Mouse (Mus musculus) erythroid progenitor cell, adult 5-6 weeks (primary cell): ENCODE results near the gene Pgk1. TPM values are rescaled to one million over a fixed set of nuclear protein-coding genes. Genes with fewer than 3 reads are reported as not detected.

Source experiments
- ATAC-seq: replicated peaks from 2 replicates; pipeline ENCODE4 v1.8.0; 2016; ENCODE audit warnings: moderate number of reproducible peaks, mild to moderate bottlenecking, moderate TSS enrichment, inconsistent platforms; ENCODE audit not compliant: poor library complexity, low FRiP score, severe bottlenecking
- total RNA-seq, 2 experiments: library from RNA; stranded (forward) in 1 of 2; stranded (reverse) in 1 of 2; fragments of 150-400 nt in 1 of 2; fragments of 186-747, 209-891 nt in 1 of 2; gene quantifications; 2 replicates each; pipeline versions ENCODE4 v1.2.3 to v1.2.4; 2015 to 2017; ENCODE audit warnings: low replicate concordance in 2 of 2

Gene Pgk1
- total RNA-seq, 2 experiments from 2014 or later: 28.8 to 54.5 TPM

DNA sequence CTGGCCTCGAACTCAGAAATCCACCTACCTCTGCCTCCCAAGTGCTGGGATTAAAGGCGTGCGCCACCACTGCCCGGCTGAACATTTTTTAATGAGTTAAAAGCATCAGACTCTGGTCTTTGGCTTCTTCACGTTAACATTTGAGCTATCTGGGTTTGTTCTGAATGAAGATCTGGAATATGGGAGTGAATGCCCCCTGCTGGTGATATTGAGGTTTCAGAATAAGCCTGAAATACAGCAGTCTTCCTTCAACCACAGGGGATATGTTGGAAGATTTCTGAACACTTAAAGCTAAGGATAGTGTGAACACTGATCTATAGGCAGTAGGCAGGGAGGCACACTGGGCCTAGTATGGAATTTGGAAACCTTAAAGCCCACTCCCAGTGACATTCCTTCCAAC lies 12.0 kb downstream of the Pgk1 start:
- no peak for ATAC-seq

- no peak for ATAC-seq
These were observed 22.2 kb downstream of the Pgk1 start for GRCm38 (mm10) chrX:106209100-106209499.

GRCm38 (mm10) chrX:106219171-106220032 lies 32.5 kb downstream of the Pgk1 start:
- ATAC-seq: peak; percentile 100

GRCm38 (mm10) chrX:106221058-106221457 lies 34.2 kb downstream of the Pgk1 start, which contains the start of gene Taf9b:
Gene Taf9b, minus strand, starts transcription at chrX:106221158.
- no peak for ATAC-seq

Other genes starting within 250 kb of the Pgk1 start
- gene Magt1, start 175.2 kb upstream of the Pgk1 start, total RNA-seq (2015; ENCODE audit: low replicate concordance): 16.6 and 18.4 TPM in 2 replicates
- gene Magt1, start 175.2 kb upstream of the Pgk1 start, total RNA-seq (2017; ENCODE audit: low replicate concordance): 20.3 and 37.4 TPM in 2 replicates
- gene Cox7b, start 171.4 kb upstream of the Pgk1 start, total RNA-seq (2015; ENCODE audit: low replicate concordance): 69.2 and 110 TPM in 2 replicates
- 104 and 107 TPM in 2 replicates for gene Cox7b, start 171.4 kb upstream of the Pgk1 start, total RNA-seq (2017; ENCODE audit: low replicate concordance)
- 2.9 and 3.8 TPM in 2 replicates for gene Atp7a, start 159.8 kb upstream of the Pgk1 start, total RNA-seq (2015; ENCODE audit: low replicate concordance)
- 2.8 and 5.4 TPM in 2 replicates for gene Atp7a, start 159.8 kb upstream of the Pgk1 start, total RNA-seq (2017; ENCODE audit: low replicate concordance)
- 1.3 and 11.5 TPM in 2 replicates for gene Tlr13, start 43.9 kb upstream of the Pgk1 start, total RNA-seq (2015; ENCODE audit: low replicate concordance)
- 3.0 and 4.0 TPM in 2 replicates for gene Tlr13, start 43.9 kb upstream of the Pgk1 start, total RNA-seq (2017; ENCODE audit: low replicate concordance)
- gene Taf9b, start 34.1 kb downstream of the Pgk1 start, total RNA-seq (2015; ENCODE audit: low replicate concordance): 1.3 and 8.3 TPM in 2 replicates
- gene Taf9b, start 34.1 kb downstream of the Pgk1 start, total RNA-seq (2017; ENCODE audit: low replicate concordance): 1.8 and 6.3 TPM in 2 replicates
- gene Fnd3c2, start 68.3 kb downstream of the Pgk1 start, total RNA-seq (2015; ENCODE audit: low replicate concordance): not detected in 2 replicates
- gene Fnd3c2, start 68.3 kb downstream of the Pgk1 start, total RNA-seq (2017; ENCODE audit: low replicate concordance): not detected in 2 replicates